Mouse (Mus musculus): ENCODE data around the gene Bpifb1. TPM values are rescaled to one million over a fixed set of nuclear protein-coding genes. Genes with fewer than 3 reads are reported as not detected.
"Not testable (repeated sequence)": the region's sequence is repeated elsewhere in the genome, so short reads cannot be mapped to it uniquely, and the experiment has no call there.

The Bpifb1 gene
- polyA plus RNA-seq, 1 experiment from 2014 or later = 0.45 TPM

GRCm38 (mm10) chr2:154255254-154255653 is 64.6 kb downstream of the Bpifb1 start:
- not testable (repeated sequence) for H3K9me3 ChIP-seq (replicated peaks; ENCODE audit: control insufficient read depth, low read length); H3K27ac ChIP-seq (ENCODE audit: low read length); H3K4me3 ChIP-seq (ENCODE audit: low read length); ATAC-seq (replicated peaks; ENCODE audit: extremely low read depth, insufficient read depth, low FRiP score); H3K27me3 ChIP-seq (ENCODE audit: control insufficient read depth, insufficient read depth, low read length); H3K4me2 ChIP-seq (ENCODE audit: low read depth, low read length); H3K4me1 ChIP-seq (ENCODE audit: control insufficient read depth, insufficient read depth, low read length); H3K9ac ChIP-seq (ENCODE audit: low read length); H3K36me3 ChIP-seq (ENCODE audit: control insufficient read depth, insufficient read depth)
- WGBS = 85% methylated on average over 2 of the region's 4 CpGs

DNA sequence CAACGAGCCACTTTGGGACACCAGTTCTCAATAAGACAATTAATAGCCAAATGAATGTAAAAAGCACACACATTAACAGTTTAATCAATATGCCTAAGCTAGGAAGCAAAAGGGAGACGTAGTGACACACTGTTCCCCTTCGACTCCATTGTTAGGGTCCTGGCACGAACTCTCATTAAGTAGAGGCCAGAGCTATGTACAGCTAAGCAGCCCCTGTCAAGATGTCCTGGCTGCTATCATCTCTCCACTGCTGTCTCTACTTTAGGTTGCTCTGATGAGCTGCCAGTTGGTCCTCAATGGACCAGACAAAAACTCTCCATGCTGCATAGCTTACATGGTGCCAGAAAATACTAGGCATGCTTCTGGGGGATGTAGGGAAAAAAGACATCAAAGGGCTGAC is 65.2 kb downstream of the Bpifb1 start:
- Histone ChIP-seq H3K27me3 (ENCODE audit: control insufficient read depth, insufficient read depth, low read length) (no peaks in the 10 kb centered on the region), H3K9ac (ENCODE audit: low read length) (no peak overlapping the region), H3K27ac (ENCODE audit: low read length) (no peak overlapping the region), H3K4me3 (ENCODE audit: low read length) (no peak overlapping the region), H3K4me1 (ENCODE audit: control insufficient read depth, insufficient read depth, low read length) (no peaks in the 10 kb centered on the region), H3K36me3 (ENCODE audit: control insufficient read depth, insufficient read depth) (no peaks in the 10 kb centered on the region), H3K4me2 (ENCODE audit: low read depth, low read length) (no peak overlapping the region), H3K9me3 (replicated peaks; ENCODE audit: control insufficient read depth, low read length) (no peaks in the 10 kb centered on the region)
- 69% methylated on average over 4 of the region's 4 CpGs for WGBS
- ATAC-seq (replicated peaks; ENCODE audit: extremely low read depth, insufficient read depth, low FRiP score) = no peak

DNA sequence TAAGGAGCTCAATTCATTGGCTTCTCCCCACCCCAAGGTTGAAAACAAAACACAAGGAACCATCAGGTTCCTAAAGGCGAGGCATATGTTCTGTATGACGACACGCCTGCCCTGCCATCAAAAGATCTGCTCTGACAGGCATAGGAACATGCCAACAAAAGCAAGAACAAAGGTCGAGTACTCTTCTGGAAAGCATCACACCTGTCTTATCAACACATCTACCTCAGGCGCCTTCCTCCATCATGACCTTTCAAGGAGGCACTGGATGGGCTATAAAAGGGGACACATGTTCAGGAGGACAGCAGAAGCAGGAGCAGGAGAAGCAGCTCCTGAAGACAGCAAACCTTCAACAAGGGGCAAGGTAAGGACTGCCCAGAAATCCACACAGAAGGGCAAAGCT is 66.9 kb downstream of the Bpifb1 start, which contains the start of gene Bpifb9a:
Gene Bpifb9a, plus strand, starts transcription at position 301 of the 400 bp plus-strand sequence.
- H3K27ac ChIP-seq (ENCODE audit: low read length); H3K4me2 ChIP-seq (ENCODE audit: low read depth, low read length): not testable (repeated sequence)
- 73% methylated on average over 5 of the region's 5 CpGs for WGBS

DNA sequence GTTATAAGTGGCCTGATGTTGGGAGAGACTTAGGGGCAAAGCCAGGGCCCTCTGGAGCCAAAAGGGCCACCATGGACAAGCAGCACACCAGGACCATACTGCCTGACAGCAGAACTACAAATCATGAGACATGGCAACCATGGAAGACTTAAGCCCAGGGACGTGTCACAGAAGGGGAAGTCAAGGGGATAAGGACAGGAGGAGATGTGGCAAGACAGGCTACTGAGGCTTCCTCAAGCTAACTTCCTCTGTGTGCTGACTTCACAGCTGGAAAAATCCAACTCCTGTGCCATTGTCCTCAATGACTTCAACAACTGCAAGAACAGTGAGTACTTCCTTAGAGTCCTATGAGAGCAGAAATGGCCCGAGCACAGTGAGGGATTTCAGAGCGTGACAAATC is 73.8 kb downstream of the Bpifb1 start:
- WGBS = 82% methylated on average over 2 of the region's 3 CpGs

More for the DNA sequence above, 66.9 kb downstream of the Bpifb1 start, which contains the start of gene Bpifb9a:
- not testable (repeated sequence) for H3K9ac ChIP-seq (ENCODE audit: low read length); H3K4me3 ChIP-seq (ENCODE audit: low read length); ATAC-seq (replicated peaks; ENCODE audit: extremely low read depth, insufficient read depth, low FRiP score); H3K27me3 ChIP-seq (ENCODE audit: control insufficient read depth, insufficient read depth, low read length); H3K36me3 ChIP-seq (ENCODE audit: control insufficient read depth, insufficient read depth); H3K9me3 ChIP-seq (replicated peaks; ENCODE audit: control insufficient read depth, low read length); H3K4me1 ChIP-seq (ENCODE audit: control insufficient read depth, insufficient read depth, low read length)

More for the DNA sequence above, 73.8 kb downstream of the Bpifb1 start:
- not testable (repeated sequence) for H3K9me3 ChIP-seq (replicated peaks; ENCODE audit: control insufficient read depth, low read length); H3K27ac ChIP-seq (ENCODE audit: low read length); H3K4me2 ChIP-seq (ENCODE audit: low read depth, low read length); ATAC-seq (replicated peaks; ENCODE audit: extremely low read depth, insufficient read depth, low FRiP score); H3K36me3 ChIP-seq (ENCODE audit: control insufficient read depth, insufficient read depth); H3K4me3 ChIP-seq (ENCODE audit: low read length); H3K27me3 ChIP-seq (ENCODE audit: control insufficient read depth, insufficient read depth, low read length); H3K9ac ChIP-seq (ENCODE audit: low read length); H3K4me1 ChIP-seq (ENCODE audit: control insufficient read depth, insufficient read depth, low read length)

Other genes starting within 250 kb of the Bpifb1 start
- not detected in 2 replicates for gene Bpifa6, start 215.9 kb upstream of the Bpifb1 start, polyA plus RNA-seq (2015; fragmentation: Nextera tagmentation; extraction: Ambion mirVana)
- gene Bpifa2, start 182.6 kb upstream of the Bpifb1 start, polyA plus RNA-seq (2015; fragmentation: Nextera tagmentation; extraction: Ambion mirVana) = not detected in 2 replicates
- gene Bpifa3, start 60.5 kb upstream of the Bpifb1 start, polyA plus RNA-seq (2015; fragmentation: Nextera tagmentation; extraction: Ambion mirVana) = not detected in 2 replicates
- 15.4 and 26.0 TPM in 2 replicates for gene Bpifa1, start 47.9 kb upstream of the Bpifb1 start, polyA plus RNA-seq (2015; fragmentation: Nextera tagmentation; extraction: Ambion mirVana)
- gene Bpifa5, start 28.2 kb upstream of the Bpifb1 start, polyA plus RNA-seq (2015; fragmentation: Nextera tagmentation; extraction: Ambion mirVana) = not detected in 2 replicates
- gene Bpifb5, start 32.9 kb downstream of the Bpifb1 start, polyA plus RNA-seq (2015; fragmentation: Nextera tagmentation; extraction: Ambion mirVana) = 0.37 and 0.45 TPM in 2 replicates
- not detected in 2 replicates for gene Bpifb9a, start 67.0 kb downstream of the Bpifb1 start, polyA plus RNA-seq (2015; fragmentation: Nextera tagmentation; extraction: Ambion mirVana)
- gene Bpifb9b, start 116.4 kb downstream of the Bpifb1 start, polyA plus RNA-seq (2015; fragmentation: Nextera tagmentation; extraction: Ambion mirVana) = not detected in 2 replicates
- 15.4 and 20.0 TPM in 2 replicates for gene Cdk5rap1, start 182.2 kb downstream of the Bpifb1 start, polyA plus RNA-seq (2015; fragmentation: Nextera tagmentation; extraction: Ambion mirVana)
- 57.8 and 61.8 TPM in 2 replicates for gene Snta1, start 217.3 kb downstream of the Bpifb1 start, polyA plus RNA-seq (2015; fragmentation: Nextera tagmentation; extraction: Ambion mirVana)
- 28.5 and 29.7 TPM in 2 replicates for gene Cbfa2t2, start 245.7 kb downstream of the Bpifb1 start, polyA plus RNA-seq (2015; fragmentation: Nextera tagmentation; extraction: Ambion mirVana)

Data from heart, embryonic 16.5 days (tissue).